Mouse (Mus musculus) T-cell, adult 2 months (primary cell): ENCODE results near the gene Cyb5rl.

ENCODE experiments used
- DNase-seq: peaks from one replicate; pipeline ENCODE4 v3.0.0; 2022; ENCODE audit warnings: low spot score

Gene Cyb5rl

GRCm38 (mm10) chr4:107061560-107061959, 5.2 kb upstream of the Cyb5rl start:
- DNase-seq = no peak

- no peak for DNase-seq
Observed at GRCm38 (mm10) chr4:107063214-107063613, 3.6 kb upstream of the Cyb5rl start.

DNA sequence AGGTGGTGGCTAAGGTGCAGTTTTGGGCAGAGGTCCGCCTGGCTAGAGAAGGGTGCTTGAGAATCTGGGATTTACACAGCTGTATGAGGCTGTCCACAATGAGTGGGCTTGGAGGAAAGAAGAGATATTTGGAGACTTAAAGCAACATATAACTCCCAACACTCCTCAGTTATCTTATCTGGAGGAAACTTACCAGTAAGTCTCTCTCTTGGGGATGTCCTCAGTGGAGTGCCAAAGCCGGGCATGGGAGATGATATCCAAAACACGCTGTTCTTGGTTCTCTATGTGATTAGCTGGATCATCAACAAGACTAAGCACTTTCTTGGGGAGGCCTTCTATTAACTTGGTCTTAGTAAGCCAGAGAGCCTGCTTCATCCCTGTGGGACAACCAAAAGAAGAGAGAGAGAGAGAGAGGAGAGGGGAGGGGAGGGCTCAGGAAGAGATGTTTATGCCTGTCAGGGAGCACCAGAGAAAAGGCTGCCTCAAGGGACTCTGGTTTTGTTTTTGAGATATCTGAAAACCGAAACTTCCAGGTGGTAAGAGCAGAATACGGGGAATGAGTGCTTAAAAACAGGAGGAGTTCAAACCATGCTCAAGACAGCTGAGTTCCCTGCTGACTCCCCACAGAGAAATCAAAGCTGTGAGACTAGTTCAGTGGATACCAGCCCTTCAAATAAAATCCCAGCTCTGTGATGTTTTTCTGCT, 2.2 kb upstream of the Cyb5rl start:
- DNase-seq = no peak

DNA sequence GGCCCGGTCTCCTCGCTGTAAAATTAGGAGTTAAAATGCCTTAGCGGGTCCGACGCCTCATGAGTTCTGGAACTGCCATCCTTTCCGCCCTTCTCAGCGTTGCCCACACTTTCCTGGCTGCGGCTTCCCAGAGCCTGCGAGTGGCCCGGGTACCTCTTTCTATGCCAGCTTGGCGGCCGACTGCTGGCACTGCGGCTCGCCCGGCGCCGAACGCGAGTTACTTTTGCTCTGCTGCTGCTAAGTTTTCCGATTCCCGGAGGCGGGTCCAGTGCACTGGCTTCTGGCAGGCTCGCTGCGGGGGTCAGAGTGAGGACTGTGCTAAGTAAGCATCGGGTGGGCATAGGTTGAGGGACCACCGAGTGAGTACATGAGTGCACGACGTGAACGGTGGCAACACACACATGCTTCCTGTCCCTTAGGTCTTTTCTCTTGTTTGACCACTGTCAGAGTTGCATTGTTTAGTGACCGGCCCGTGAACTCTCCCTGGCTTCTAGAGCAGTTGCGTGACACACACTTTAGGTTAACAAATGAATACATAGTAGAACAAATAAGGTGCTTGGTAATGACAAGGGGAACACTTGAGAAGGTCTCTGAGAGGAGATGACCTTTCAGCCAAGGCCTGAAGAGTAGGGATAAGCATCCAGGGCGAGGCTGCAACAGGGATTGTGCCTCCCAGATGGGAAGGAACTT, 508 bp downstream of the Cyb5rl start:
- DNase-seq = no peak

- DNase-seq = no peak
Observed at GRCm38 (mm10) chr4:107072343-107072742, 5.6 kb downstream of the Cyb5rl start.

DNA sequence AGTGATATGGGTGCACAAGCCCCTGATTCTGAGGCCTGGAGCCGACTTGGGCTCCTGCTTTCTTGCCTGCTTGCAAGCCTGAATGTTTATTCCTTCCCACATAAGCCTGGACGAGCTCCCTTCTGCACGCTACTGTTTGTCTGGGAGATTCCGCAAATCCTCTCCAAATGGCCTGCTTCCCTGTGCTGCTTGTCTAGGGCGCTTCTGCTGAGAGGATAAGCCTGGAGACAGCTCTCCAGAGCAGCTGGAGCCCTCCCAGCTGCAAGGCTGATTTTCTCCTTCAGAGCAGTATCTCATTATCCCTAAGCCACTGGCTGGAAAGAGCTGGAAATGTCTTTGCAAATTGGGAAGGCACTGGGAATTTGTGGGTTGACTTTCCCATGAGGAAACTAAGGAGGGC, 8.7 kb downstream of the Cyb5rl start:
- no peak for DNase-seq

GRCm38 (mm10) chr4:107078894-107079293, 12.1 kb downstream of the Cyb5rl start:
- DNase-seq = no peak

- no peak for DNase-seq
Observed at GRCm38 (mm10) chr4:107079716-107080115, 12.9 kb downstream of the Cyb5rl start.

- DNase-seq = no peak
Observed at GRCm38 (mm10) chr4:107082185-107082584, 15.4 kb downstream of the Cyb5rl start.

GRCm38 (mm10) chr4:107083126-107083525, 16.3 kb downstream of the Cyb5rl start:
- DNase-seq = no peak

DNA sequence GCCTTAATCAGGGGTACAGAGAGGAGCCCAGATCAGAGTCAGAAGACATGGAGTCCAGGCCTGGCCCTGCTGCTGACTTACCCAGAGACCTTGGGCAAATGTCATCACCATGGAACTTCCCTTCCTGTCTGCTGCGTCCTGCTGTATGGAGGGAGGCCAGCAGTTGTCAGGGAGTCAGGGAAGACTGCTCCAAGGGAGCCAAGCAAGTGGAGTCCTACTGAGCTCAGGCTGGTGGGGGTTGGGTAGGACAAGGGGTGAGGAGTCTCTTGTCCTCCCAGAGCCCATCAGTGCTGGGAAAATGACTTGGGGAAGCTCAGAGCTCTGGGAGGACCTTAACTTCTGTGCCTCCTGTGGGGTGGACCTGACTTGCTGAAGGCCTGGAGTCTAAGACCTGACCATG, 17.6 kb downstream of the Cyb5rl start:
- DNase-seq = no peak

DNA sequence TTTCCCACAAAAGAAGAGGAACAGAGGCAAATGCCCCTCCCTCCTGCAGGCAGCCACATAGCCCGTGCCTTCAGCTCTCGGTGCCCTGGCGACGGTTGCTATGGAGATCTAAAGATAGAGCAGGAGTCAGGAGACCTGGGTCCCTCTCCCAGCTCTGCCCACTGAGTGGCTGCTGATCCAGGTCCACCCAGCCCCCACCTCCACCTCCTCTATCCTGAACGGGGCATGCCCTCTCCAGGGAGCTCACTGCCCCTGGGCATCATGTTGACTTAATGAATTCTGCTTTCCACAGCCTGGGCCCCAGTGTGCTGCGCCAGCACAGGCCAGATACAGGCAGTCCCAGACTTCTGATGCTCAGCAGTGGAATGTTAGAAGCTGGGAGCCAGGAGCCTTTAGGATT, 18.1 kb downstream of the Cyb5rl start:
- DNase-seq = no peak

- DNase-seq = no peak
Observed at GRCm38 (mm10) chr4:107091696-107092095, 24.9 kb downstream of the Cyb5rl start.

DNA sequence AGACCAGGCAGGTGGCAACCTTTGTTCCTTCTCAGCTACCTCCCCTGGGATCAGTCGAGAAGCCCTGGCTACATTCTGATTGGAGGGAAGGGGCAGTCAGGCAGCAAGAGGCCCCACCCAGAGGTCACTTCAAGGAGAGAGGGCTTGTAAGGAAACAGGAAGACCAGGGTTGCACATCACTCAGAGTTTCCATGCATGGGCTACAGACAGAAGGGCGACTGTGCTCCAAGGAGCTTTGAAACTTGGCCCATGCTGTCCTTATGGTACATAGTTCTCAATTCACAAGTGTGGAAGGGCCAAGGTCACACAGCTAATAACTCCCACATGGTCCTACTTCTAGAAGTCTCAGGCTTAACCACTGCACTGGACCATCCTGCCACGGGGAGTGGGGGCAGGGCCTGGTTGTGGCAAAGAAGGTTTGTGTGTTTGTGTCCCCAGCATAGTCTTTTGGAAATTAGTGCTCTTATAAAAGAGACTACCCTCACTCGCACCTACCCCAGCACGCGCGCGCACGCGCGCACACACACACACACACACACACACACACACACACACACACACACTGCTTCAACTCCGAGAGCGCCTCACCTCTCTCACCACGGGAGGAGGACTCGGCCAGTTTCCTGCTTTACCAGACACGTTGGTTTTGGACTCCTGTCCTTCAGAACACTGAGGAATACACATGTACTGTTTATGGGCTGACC, 27.8 kb downstream of the Cyb5rl start:
- DNase-seq = no peak

DNA sequence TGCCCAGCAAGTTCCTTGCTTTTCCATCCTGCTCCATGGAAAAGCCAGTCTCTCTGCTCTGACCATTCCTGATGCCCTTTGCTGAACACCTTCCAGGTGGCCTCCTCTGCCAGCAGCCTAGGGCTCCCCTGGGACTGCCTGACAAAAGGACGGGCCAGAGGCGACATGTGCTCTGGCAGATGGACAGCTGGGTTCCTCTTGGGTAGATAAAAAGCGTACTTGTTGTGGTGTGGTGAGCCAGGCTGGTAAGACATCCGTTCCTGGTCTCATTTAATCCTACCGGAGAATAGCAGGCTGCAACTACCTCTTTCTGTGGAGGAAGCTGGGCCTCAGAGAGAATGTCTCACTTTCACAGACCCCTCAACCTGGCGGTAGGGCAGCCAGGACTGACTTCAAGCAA, 29.3 kb downstream of the Cyb5rl start:
- DNase-seq = no peak

- no peak for DNase-seq
Observed at GRCm38 (mm10) chr4:107096841-107097373, 30.1 kb downstream of the Cyb5rl start, which contains the start of gene Cdcp2. Gene Cdcp2 (plus strand): TSS chr4:107096891.

DNA sequence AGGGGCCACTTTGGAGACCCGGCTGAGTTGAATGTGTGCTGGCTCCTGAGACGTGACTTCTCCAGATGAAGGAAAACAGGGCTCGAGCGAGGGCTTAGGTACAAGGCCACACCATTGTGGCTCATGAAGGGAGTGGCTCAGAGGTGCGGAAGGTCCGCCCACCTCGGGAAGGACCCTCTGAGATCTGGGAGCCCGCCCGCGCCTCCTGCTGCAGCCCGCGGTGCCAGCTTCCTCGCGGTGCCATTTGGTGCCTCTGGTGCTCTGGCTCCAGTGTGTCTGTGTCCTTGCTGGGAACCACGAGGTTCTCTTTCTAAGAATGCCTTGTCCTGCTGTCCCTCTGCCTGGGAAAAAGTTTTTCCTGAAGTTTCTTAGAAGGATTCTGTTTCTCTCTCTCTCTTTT, 31.1 kb downstream of the Cyb5rl start:
- no peak for DNase-seq

GRCm38 (mm10) chr4:107098375-107098774, 31.6 kb downstream of the Cyb5rl start:
- DNase-seq = no peak

DNA sequence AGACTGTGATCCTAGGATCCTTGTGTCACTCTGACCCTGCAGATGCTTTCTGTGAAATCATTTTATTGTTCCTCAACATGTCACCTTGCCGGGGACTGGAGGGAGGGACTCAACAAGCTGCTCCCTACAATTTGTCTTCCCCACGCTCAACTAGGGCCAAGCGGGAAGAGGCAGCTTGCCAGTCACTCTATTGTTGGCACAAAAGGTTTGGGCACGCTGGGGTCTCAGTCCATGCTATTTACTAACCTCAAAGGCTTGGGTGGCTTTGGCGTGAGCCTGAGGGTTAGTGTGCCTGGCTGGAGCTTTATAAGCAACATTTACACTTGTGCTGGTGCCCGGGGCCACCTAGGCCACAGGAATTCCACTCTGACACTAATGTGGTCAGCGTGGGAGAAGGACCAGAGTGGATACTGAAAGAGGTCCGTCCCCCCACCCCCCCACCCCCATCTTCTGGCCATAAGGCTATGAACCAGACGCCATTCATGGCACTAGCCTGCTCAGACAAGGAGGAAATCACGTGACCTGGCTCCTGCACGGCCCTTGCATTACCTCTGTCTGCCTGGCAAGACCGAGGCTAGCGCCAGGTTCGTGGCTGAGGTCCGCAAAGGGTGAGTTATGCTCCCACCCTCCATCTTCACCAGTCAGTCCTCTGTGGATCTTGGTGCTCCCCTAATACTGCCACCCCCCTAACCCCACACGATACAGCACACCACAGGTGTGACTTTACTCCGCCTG, 32.2 kb downstream of the Cyb5rl start:
- DNase-seq = no peak

GRCm38 (mm10) chr4:107102220-107102619, 35.4 kb downstream of the Cyb5rl start:
- DNase-seq = no peak

DNA sequence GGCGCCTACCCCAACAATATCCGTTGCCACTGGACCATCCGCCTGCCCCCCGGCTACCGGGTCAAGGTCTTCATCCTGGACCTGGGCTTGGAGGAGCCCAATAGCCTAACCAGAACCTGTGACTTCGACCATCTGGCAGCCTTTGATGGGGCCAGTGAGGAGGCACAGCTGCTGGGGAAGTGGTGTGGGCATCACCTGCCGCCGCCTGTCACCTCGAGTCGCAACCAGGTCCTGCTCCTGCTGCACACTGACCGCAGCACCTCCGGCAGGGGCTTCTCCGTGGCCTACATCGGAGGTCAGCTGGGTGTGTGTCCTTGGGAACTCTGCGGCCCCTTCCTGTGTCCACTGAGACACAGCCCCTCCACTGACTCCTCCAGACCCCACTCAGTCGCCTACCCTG, 40.0 kb downstream of the Cyb5rl start:
- DNase-seq = no peak

GRCm38 (mm10) chr4:107108291-107108731, 41.5 kb downstream of the Cyb5rl start:
- no peak for DNase-seq
